Mouse (Mus musculus) CH12.LX (cell line): Measurements from ENCODE around the gene Zfp771. TPM values are rescaled to one million over a fixed set of nuclear protein-coding genes. Genes with fewer than 3 reads are reported as not detected.

Experiments
- DNase-seq: peaks from one replicate; pipeline ENCODE4 v3.0.0-alpha.2; 2013; ENCODE audit errors: extremely low read depth
- H3K27ac ChIP-seq: 2 replicates; pipeline ENCODE4 v1.5.1; 2012; ENCODE audit warnings: low read depth, mild to moderate bottlenecking, control low read depth, moderate library complexity; ENCODE audit not compliant: insufficient read depth
- H3K27me3 ChIP-seq: replicated peaks from 2 replicates; pipeline ENCODE3; 2012; ENCODE audit warnings: inconsistent platforms
- H3K36me3 ChIP-seq, 2 experiments: replicated peaks in 1 of 2; 2 replicates each; pipeline versions ENCODE3 to v1.6.1; 2012; ENCODE audit warnings: inconsistent platforms in 1 of 2, low read length in 1 of 2, mild to moderate bottlenecking in 1 of 2, mixed read lengths in 1 of 2, moderate library complexity in 1 of 2; ENCODE audit not compliant: control insufficient read depth in 1 of 2, insufficient read depth in 1 of 2
- H3K4me1 ChIP-seq, 2 experiments: 2 replicates each; pipeline ENCODE4 v1.6.1; 2012; ENCODE audit warnings: inconsistent platforms in 1 of 2, moderate library complexity in 1 of 2; ENCODE audit not compliant: insufficient read depth in 2 of 2, control insufficient read depth in 1 of 2
- H3K4me2 ChIP-seq: 2 replicates; pipeline ENCODE4 v1.6.1; 2012; ENCODE audit warnings: low read depth, mild to moderate bottlenecking, control low read depth; ENCODE audit not compliant: poor library complexity, insufficient read depth, severe bottlenecking
- H3K4me3 ChIP-seq, 3 experiments: fragments of 150-350 bp in 1 of 3; sonication (generic) in 1 of 3; replicated peaks in 1 of 3; 2 replicates each; pipeline versions ENCODE3 to v1.5.1; 2011 to 2012; ENCODE audit warnings: low read depth in 2 of 3, low read length in 2 of 3, mild to moderate bottlenecking in 2 of 3, moderate library complexity in 2 of 3, control low read depth in 1 of 3, improper control_type of control experiment in 1 of 3, inconsistent platforms in 1 of 3, mixed read lengths in 1 of 3; ENCODE audit not compliant: poor library complexity in 1 of 3
- H3K79me2 ChIP-seq: replicated peaks from 2 replicates; pipeline ENCODE4 v1.6.1; 2012; ENCODE audit warnings: mild to moderate bottlenecking, moderate library complexity; ENCODE audit not compliant: control insufficient read depth, poor library complexity, insufficient read depth, severe bottlenecking; ENCODE audit errors: extremely low read depth
- H3K9ac ChIP-seq: 2 replicates; pipeline ENCODE4 v1.6.1; 2012; ENCODE audit warnings: low read depth, mild to moderate bottlenecking, control low read depth, moderate library complexity; ENCODE audit not compliant: insufficient read depth
- H3K9me3 ChIP-seq: replicated peaks from 2 replicates; pipeline ENCODE3; 2012; ENCODE audit warnings: low read length, inconsistent platforms, mixed read lengths
- BHLHE40 ChIP-seq: IDR thresholded peaks from 2 replicates; pipeline ENCODE4 v1.6.1; 2011; ENCODE audit warnings: mild to moderate bottlenecking, low read depth, low read length, improper control_type of control experiment
- CHD1 ChIP-seq: IDR thresholded peaks from 2 replicates; pipeline ENCODE4 v1.6.1; 2012; ENCODE audit warnings: low read depth, low read length, improper control_type of control experiment, inconsistent platforms
- CTCF ChIP-seq, 2 experiments: IDR thresholded peaks in 1 of 2; conservative IDR thresholded peaks in 1 of 2; 2 replicates each; pipeline ENCODE4 v1.5.1; 2011 to 2012; ENCODE audit warnings: low read depth in 2 of 2, low read length in 2 of 2, improper control_type of control experiment in 1 of 2, inconsistent platforms in 1 of 2, mild to moderate bottlenecking in 1 of 2, moderate library complexity in 1 of 2
- ELF1 ChIP-seq: IDR thresholded peaks from 2 replicates; pipeline ENCODE4 v1.6.1; 2014; ENCODE audit warnings: low read depth, mild to moderate bottlenecking, inconsistent platforms, low read length, improper control_type of control experiment
- EP300 ChIP-seq: IDR thresholded peaks from 2 replicates; pipeline ENCODE4 v1.6.1; 2011; ENCODE audit warnings: low read length, improper control_type of control experiment
- GABPA ChIP-seq: IDR thresholded peaks from 2 replicates; pipeline ENCODE4 v1.6.1; 2012; ENCODE audit warnings: low read depth, low read length, improper control_type of control experiment, inconsistent platforms; ENCODE audit not compliant: insufficient replicate concordance
- HCFC1 ChIP-seq: IDR thresholded peaks from 2 replicates; pipeline ENCODE4 v1.6.1; 2012; ENCODE audit warnings: low read depth, mild to moderate bottlenecking, inconsistent platforms, low read length, improper control_type of control experiment
- MAZ ChIP-seq: IDR thresholded peaks from 2 replicates; pipeline ENCODE4 v1.6.1; 2012; ENCODE audit warnings: low read depth, mild to moderate bottlenecking, inconsistent platforms, low read length, improper control_type of control experiment, moderate library complexity
- MXI1 ChIP-seq: IDR thresholded peaks from 2 replicates; pipeline ENCODE4 v1.6.1; 2011; ENCODE audit warnings: mild to moderate bottlenecking, low read depth, low read length, improper control_type of control experiment
- NRF1 ChIP-seq: IDR thresholded peaks from 2 replicates; pipeline ENCODE4 v1.6.1; 2014; ENCODE audit warnings: low read depth, mild to moderate bottlenecking, inconsistent platforms, low read length, improper control_type of control experiment, moderate library complexity
- POLR2A ChIP-seq: IDR thresholded peaks from 2 replicates; pipeline ENCODE4 v1.6.1; 2011; ENCODE audit warnings: low read depth, mild to moderate bottlenecking, improper control_type of control experiment, low read length
- POLR2AphosphoS2 ChIP-seq: IDR thresholded peaks from 2 replicates; pipeline ENCODE4 v1.6.1; 2011; ENCODE audit warnings: low read depth, low read length, improper control_type of control experiment
- SIN3A ChIP-seq: IDR thresholded peaks from 2 replicates; pipeline ENCODE4 v1.6.1; 2012; ENCODE audit warnings: low read length, improper control_type of control experiment, inconsistent platforms
- SMC3 ChIP-seq: IDR thresholded peaks from 2 replicates; pipeline ENCODE4 v1.6.1; 2011; ENCODE audit warnings: low read depth, low read length, improper control_type of control experiment
- TBP ChIP-seq: conservative IDR thresholded peaks from 2 replicates; pipeline ENCODE4 v1.6.1; 2011; ENCODE audit warnings: low read depth, low read length, improper control_type of control experiment
- UBTF ChIP-seq: IDR thresholded peaks from 2 replicates; pipeline ENCODE4 v1.6.1; 2012; ENCODE audit warnings: low read depth, mild to moderate bottlenecking, inconsistent platforms, low read length, improper control_type of control experiment, moderate library complexity
- USF1 ChIP-seq: IDR thresholded peaks from 2 replicates; pipeline ENCODE4 v1.6.1; 2014; ENCODE audit warnings: low read depth, mild to moderate bottlenecking, inconsistent platforms, low read length, improper control_type of control experiment
- ZC3H11A ChIP-seq: IDR thresholded peaks from 2 replicates; pipeline ENCODE4 v1.6.1; 2012; ENCODE audit warnings: low read depth, mild to moderate bottlenecking, inconsistent platforms, low read length, improper control_type of control experiment
- ZMIZ1 ChIP-seq: IDR thresholded peaks from 2 replicates; pipeline ENCODE4 v1.6.1; 2012; ENCODE audit warnings: low read depth, mild to moderate bottlenecking, inconsistent platforms, low read length, improper control_type of control experiment
- ZNF384 ChIP-seq: IDR thresholded peaks from 2 replicates; pipeline ENCODE4 v1.6.1; 2012; ENCODE audit warnings: low read depth, low read length, improper control_type of control experiment, inconsistent platforms
- dilution Hi-C: fragments of 300-500 bp; cut with MboI; formaldehyde crosslinking; loops from 2 replicates; pipeline ENCODE4 v1.14.3; 2020; ENCODE audit warnings: low sequenced_read_pairs; ENCODE audit not compliant: extremely low pct_unique_long_range_greater_than_20kb, extremely low pct_ligation_motif_present
- in situ Hi-C: fragments of 300-500 bp; cut with MboI; formaldehyde crosslinking; loops from 3 replicates; pipeline ENCODE4 v1.14.3; 2019; ENCODE audit warnings: low sequenced_read_pairs, low pct_ligation_motif_present, low pct_unique_long_range_greater_than_20kb, mixed read lengths
- polyA plus RNA-seq: library from polyadenylated mRNA; unstranded; fragments of >175 nt; gene quantifications from 2 replicates; pipeline ENCODE4 v1.2.1, GENCODE M21; 2012; ENCODE audit warnings: low read depth; ENCODE audit not compliant: insufficient read length
- total RNA-seq, 2 experiments: library from RNA; depleted of rRNA; stranded (reverse); fragments of 300-350 nt in 1 of 2; fragments of >200 nt in 1 of 2; gene quantifications; 2 replicates each; pipeline ENCODE4 v1.2.3; 2012 to 2014

The Zfp771 gene
- total and polyA plus RNA-seq, 3 experiments, result 26.5 to 35.5 (median 27.0) TPM

- TF ChIP-seq SIN3A (no peak), ZNF384 (no peak), SMC3 (no peak), EP300 (no peak), MAZ (no peak), HCFC1 (no peak), ZMIZ1 (no peak), CHD1 (no peak), ZC3H11A (no peak), POLR2A (no peak), MXI1 (no peak), ELF1 (no peak), NRF1 (no peak), GABPA (no peak)
- no peak for DNase-seq
- Histone ChIP-seq H3K79me2 (no peaks in the 10 kb centered on the region), H3K9me3 (peaks cover 4% of the 10 kb centered on the region), H3K36me3 (no peaks in the 10 kb centered on the region), H3K27ac (no peak overlapping the region), H3K4me2 (no peak overlapping the region), H3K9ac (no peak overlapping the region), H3K4me3 (no peak overlapping the region), H3K4me1 (peaks cover 12 to 39% of the 10 kb centered on the region in 2 experiments; a peak in 3 of 4 replicates), H3K27me3 (no peaks in the 10 kb centered on the region)
- dilution Hi-C loops (no loop called here), in situ Hi-C loops (no loop called here)
Measured at GRCm38 (mm10) chr7:127223106-127223505, 21.0 kb upstream of the Zfp771 start.

DNA sequence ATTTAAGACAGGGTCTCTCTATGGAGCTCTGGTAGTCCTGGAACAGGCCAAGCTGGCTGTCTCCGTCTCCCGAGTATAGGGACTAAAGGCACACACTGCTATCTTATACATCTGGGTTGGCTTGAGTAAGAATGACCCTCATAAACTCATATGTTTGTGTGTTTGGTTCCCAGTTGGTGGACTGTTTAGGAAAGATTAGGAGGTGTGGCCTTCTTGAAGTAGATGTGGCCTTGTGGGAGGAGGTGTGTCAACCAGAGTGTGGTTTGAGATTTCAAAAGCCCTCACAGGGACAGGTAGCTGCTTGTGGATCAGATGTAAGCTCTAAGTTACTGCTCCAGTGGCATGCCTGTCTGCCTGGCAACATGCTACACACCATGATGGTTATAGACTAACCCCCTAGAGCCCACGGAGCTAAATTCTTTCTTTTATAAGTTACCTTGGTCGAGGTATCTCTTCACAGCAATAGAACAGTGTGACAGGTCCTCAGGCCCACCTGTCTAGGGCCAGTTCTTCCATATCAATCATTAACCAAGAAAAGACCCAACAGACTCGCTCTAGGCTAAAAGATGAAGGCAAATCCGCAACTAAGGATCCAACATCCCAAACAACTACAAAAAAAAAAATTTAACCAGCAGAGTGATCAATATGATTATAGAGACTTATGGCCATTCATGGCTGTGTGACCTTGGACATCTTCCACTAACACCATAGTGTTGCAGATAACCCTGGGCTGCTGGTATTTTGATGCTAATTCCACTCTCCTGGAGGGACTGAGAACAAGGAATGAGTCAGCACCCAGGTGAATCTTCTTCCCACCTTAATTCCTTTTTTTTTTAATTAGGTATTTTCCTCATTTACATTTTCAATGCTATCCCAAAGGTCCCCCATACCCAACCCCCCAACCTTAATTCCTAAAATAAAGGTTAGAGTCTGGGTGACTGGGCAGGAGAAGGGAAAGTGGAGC, 20.3 kb upstream of the Zfp771 start:
- no peaks in the 10 kb centered on the region for H3K79me2 ChIP-seq
- H3K27me3 ChIP-seq, result no peaks in the 10 kb centered on the region
- no peak for TF ChIP-seq EP300
- TF ChIP-seq CTCF (conservative IDR thresholded peaks at IDR 0.05 in 1 of 2, IDR thresholded peaks at IDR 0.05 in 1 of 2; ENCODE audit: low read depth in 2 of 2, low read length in 2 of 2), result no peak
- TF ChIP-seq GABPA, result no peak
- TF ChIP-seq USF1, result no peak
- no peak for TF ChIP-seq SMC3
- no peak for TF ChIP-seq UBTF
- TF ChIP-seq SIN3A, result no peak
- TF ChIP-seq BHLHE40, result no peak
- TF ChIP-seq ZNF384, result no peak
- TF ChIP-seq POLR2AphosphoS2, result no peak
- TF ChIP-seq TBP, result no peak
- H3K9me3 ChIP-seq, result peaks cover 4% of the 10 kb centered on the region
- no peak for DNase-seq
- H3K27ac ChIP-seq, result no peak overlapping the region
- peaks cover 12 to 37% of the 10 kb centered on the region in 2 experiments; a peak in 3 of 4 replicates for H3K4me1 ChIP-seq
- no peak overlapping the region for H3K9ac ChIP-seq
- in situ Hi-C loops (no loop called here), dilution Hi-C loops (no loop called here)
- H3K36me3 ChIP-seq, result no peaks in the 10 kb centered on the region
- no peak overlapping the region for H3K4me3 ChIP-seq
- no peak overlapping the region for H3K4me2 ChIP-seq
